Mouse (Mus musculus) midbrain, embryonic 11.5 days (tissue): Measurements from ENCODE around the gene Cdk19. TPM values are rescaled to one million over a fixed set of nuclear protein-coding genes. Genes with fewer than 3 reads are reported as not detected.
"Not testable (repeated sequence)": the region's sequence is repeated elsewhere in the genome, so short reads cannot be mapped to it uniquely, and the experiment has no call there.

Source experiments
- ATAC-seq: fragments of 200-750 bp; cut with Nextera tagmentation; 2 replicates; pipeline ENCODE4 v1.8.0; 2017; ENCODE audit warnings: moderate TSS enrichment, moderate library complexity; ENCODE audit not compliant: low FRiP score
- DNase-seq: peaks from one replicate; pipeline ENCODE4 v3.0.0; 2015; ENCODE audit warnings: low spot score; ENCODE audit errors: missing footprints
- H3K27ac ChIP-seq: fragments of 300-500 bp; sonication (generic); 2 replicates; pipeline ENCODE4 v1.5.1; 2014; ENCODE audit warnings: low read depth, low read length
- H3K27me3 ChIP-seq: fragments of 300-500 bp; sonication (generic); 2 replicates; pipeline ENCODE4 v1.6.1; 2014; ENCODE audit warnings: mild to moderate bottlenecking, low read length, moderate library complexity, mixed read lengths; ENCODE audit not compliant: control insufficient read depth, insufficient read depth
- H3K36me3 ChIP-seq: fragments of 300-500 bp; sonication (generic); 2 replicates; pipeline ENCODE4 v1.6.1; 2014; ENCODE audit warnings: mild to moderate bottlenecking, low read length, moderate library complexity, mixed read lengths; ENCODE audit not compliant: control insufficient read depth, insufficient read depth
- H3K4me1 ChIP-seq: fragments of 300-500 bp; sonication (generic); 2 replicates; pipeline ENCODE4 v1.6.1; 2014; ENCODE audit warnings: low read length; ENCODE audit not compliant: control insufficient read depth, insufficient read depth
- H3K4me2 ChIP-seq: fragments of 300-500 bp; sonication (generic); 2 replicates; pipeline ENCODE4 v1.6.1; 2014; ENCODE audit warnings: mild to moderate bottlenecking, moderate library complexity
- H3K4me3 ChIP-seq: fragments of 300-500 bp; sonication (generic); 2 replicates; pipeline ENCODE4 v1.5.1; 2014; ENCODE audit warnings: low read depth, low read length
- H3K9ac ChIP-seq: fragments of 300-500 bp; sonication (generic); 2 replicates; pipeline ENCODE4 v1.6.1; 2014; ENCODE audit warnings: low read length
- H3K9me3 ChIP-seq: fragments of 300-500 bp; sonication (generic); 2 replicates; pipeline ENCODE4 v1.6.1; 2016; ENCODE audit warnings: low read length; ENCODE audit not compliant: control insufficient read depth
- WGBS: fragments of 180-500 bp; shearing (Covaris S2); extraction: QIAGEN DNeasy Blood & Tissue Kit; methylation state at CpG from one replicate; pipeline ENCODE4 v1.1.7; 2014; 5-methylcytosine and 5-hydroxymethylcytosine counted together
- polyA plus RNA-seq: library from polyadenylated mRNA; unstranded; fragments of >200 nt; fragmentation: Nextera tagmentation; extraction: Ambion mirVana; gene quantifications from 2 replicates; pipeline ENCODE4 v1.2.1, GENCODE M21; 2014

Gene Cdk19
- polyA plus RNA-seq, 1 experiment from 2014 or later: 7.3 TPM

- not testable (repeated sequence) for H3K9ac ChIP-seq, H3K4me3 ChIP-seq, H3K36me3 ChIP-seq, H3K27ac ChIP-seq, H3K9me3 ChIP-seq, ATAC-seq, H3K27me3 ChIP-seq, H3K4me2 ChIP-seq, H3K4me1 ChIP-seq
- DNase-seq: peak; percentile 28
- WGBS: 100% methylated on average over 1 of the region's 4 CpGs
Measured at GRCm38 (mm10) chr10:40424428-40424827, 85.1 kb downstream of the Cdk19 start.

DNA sequence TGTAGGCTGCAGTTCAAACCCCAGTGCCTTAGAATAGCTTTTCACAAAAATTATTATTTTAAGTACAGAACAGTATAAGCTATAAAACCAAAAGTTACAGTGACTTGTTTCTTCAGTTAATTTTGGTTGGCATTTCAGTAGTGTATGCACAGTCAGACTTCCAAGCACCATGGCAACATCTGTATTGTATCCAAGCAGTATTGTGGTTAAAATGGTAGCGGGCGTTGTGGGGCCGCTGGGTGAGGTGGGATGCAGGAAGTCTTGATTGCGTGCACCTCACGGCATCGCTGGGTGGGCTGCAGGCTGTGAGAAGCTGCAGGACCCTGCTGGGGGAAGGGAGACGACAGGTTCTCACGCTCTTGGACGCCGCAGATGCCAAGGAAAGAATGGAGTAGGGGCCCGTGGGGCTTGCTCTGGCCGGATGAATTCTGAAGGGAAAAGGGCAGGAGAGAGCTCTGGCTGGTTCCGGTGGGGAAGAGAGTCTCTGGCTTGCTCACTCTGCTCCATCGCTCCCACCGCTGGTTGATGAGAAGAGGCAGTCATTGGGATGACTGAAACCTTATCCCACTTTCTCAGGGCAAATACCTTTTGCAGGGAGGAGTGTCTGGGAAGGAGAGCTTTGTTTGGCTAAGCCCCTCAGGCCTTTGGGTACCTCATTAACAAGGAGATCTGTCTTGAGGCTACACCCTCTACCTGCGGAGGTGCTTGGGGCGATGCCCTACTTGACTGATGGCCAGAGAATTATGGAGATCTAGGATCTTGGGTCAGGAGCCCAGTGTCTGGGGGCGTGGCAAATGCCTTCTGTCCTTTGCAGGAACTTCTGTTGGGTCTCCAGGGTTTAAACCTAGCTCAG lies 86.1 kb downstream of the Cdk19 start:
- no peak overlapping the region for H3K27ac ChIP-seq
- no peaks in the 10 kb centered on the region for H3K27me3 ChIP-seq
- H3K4me1 ChIP-seq: peaks cover 7% of the 10 kb centered on the region
- H3K4me3 ChIP-seq: no peak overlapping the region
- H3K4me2 ChIP-seq: no peak overlapping the region
- DNase-seq (peak; percentile 88), ATAC-seq (no peak)
- H3K36me3 ChIP-seq: no peaks in the 10 kb centered on the region
- H3K9me3 ChIP-seq: no peaks in the 10 kb centered on the region
- H3K9ac ChIP-seq: no peak overlapping the region
- WGBS: 48% methylated on average over 18 of the region's 18 CpGs

DNA sequence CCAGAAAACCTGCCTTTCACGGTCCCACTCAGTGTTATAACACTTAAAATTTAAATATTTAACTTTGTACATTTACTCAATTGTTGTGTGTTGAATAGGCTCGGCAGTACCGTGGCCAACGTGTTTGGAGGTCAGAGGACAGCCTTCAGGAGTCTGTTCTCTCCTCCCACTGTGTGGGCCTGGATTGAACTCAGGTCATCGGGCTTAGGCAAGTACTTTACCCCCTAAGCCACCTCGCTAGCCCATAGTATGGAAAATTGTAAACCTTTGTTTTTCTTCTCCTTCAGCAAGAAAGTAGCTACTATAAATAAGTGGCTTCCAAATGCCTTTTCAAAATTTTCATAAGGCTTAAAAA lies 86.7 kb downstream of the Cdk19 start:
- Histone ChIP-seq H3K4me1 (peaks cover 7% of the 10 kb centered on the region), H3K4me3 (no peak overlapping the region), H3K9me3 (no peaks in the 10 kb centered on the region), H3K36me3 (no peaks in the 10 kb centered on the region), H3K4me2 (no peak overlapping the region), H3K27me3 (no peaks in the 10 kb centered on the region), H3K27ac (no peak overlapping the region), H3K9ac (no peak overlapping the region)
- ATAC-seq (no peak), DNase-seq (no peak)
- WGBS: 57% methylated on average over 6 of the region's 6 CpGs

GRCm38 (mm10) chr10:40428633-40429032 lies 89.3 kb downstream of the Cdk19 start:
- Histone ChIP-seq H3K4me2 (no peak overlapping the region), H3K9me3 (no peaks in the 10 kb centered on the region), H3K4me3 (no peak overlapping the region), H3K27me3 (no peaks in the 10 kb centered on the region), H3K4me1 (peaks cover 7% of the 10 kb centered on the region), H3K27ac (no peak overlapping the region), H3K9ac (no peak overlapping the region), H3K36me3 (no peaks in the 10 kb centered on the region)
- DNase-seq: no peak
- WGBS: 95% methylated on average over 6 of the region's 6 CpGs
- no peak for ATAC-seq

GRCm38 (mm10) chr10:40429081-40429480 lies 89.7 kb downstream of the Cdk19 start:
- no peak overlapping the region for H3K4me3 ChIP-seq
- H3K9ac ChIP-seq: no peak overlapping the region
- DNase-seq: no peak
- no peak for ATAC-seq
- no peak overlapping the region for H3K27ac ChIP-seq
- no peaks in the 10 kb centered on the region for H3K27me3 ChIP-seq
- peaks cover 7% of the 10 kb centered on the region for H3K4me1 ChIP-seq
- H3K9me3 ChIP-seq: no peaks in the 10 kb centered on the region
- WGBS: 85% methylated on average over 2 of the region's 2 CpGs
- no peak overlapping the region for H3K4me2 ChIP-seq
- no peaks in the 10 kb centered on the region for H3K36me3 ChIP-seq

DNA sequence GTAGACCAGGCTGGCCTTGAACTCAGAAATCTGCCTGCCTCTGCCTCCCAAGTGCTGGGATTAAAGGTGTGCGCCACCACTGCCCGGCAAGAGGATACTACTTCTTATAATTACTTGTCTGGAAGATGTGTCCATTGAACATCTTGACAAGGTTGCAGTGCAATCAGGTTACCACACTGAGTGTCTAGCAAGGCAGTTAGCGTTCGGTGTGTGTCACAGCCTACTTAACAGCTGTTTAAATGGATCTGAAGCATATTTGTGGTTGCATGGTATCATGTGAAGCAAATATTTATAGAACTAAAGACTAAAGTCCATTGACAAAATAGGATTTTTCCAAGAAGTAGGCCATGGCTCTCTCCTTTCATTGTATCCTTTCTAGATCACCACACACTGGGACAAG lies 90.8 kb downstream of the Cdk19 start:
- no peaks in the 10 kb centered on the region for H3K9me3 ChIP-seq
- WGBS: 94% methylated on average over 4 of the region's 4 CpGs
- no peak overlapping the region for H3K4me2 ChIP-seq
- DNase-seq (no peak), ATAC-seq (no peak)
- no peaks in the 10 kb centered on the region for H3K27me3 ChIP-seq
- H3K27ac ChIP-seq: no peak overlapping the region
- no peak overlapping the region for H3K9ac ChIP-seq
- no peak overlapping the region for H3K4me3 ChIP-seq
- H3K36me3 ChIP-seq: no peaks in the 10 kb centered on the region
- peaks cover 7% of the 10 kb centered on the region for H3K4me1 ChIP-seq

GRCm38 (mm10) chr10:40431957-40432356 lies 92.6 kb downstream of the Cdk19 start:
- 89% methylated on average over 3 of the region's 3 CpGs for WGBS
- Histone ChIP-seq H3K4me2 (no peak overlapping the region), H3K9ac (no peak overlapping the region)

GRCm38 (mm10) chr10:40432375-40432774 lies 93.0 kb downstream of the Cdk19 start:
- no peaks in the 10 kb centered on the region for H3K27me3 ChIP-seq
- H3K36me3 ChIP-seq: no peaks in the 10 kb centered on the region
- no peaks in the 10 kb centered on the region for H3K4me1 ChIP-seq
- ATAC-seq (no peak), DNase-seq (peak; percentile 74)
- no peak overlapping the region for H3K9ac ChIP-seq
- 92% methylated on average over 9 of the region's 9 CpGs for WGBS
- H3K9me3 ChIP-seq: no peaks in the 10 kb centered on the region
- H3K4me2 ChIP-seq: no peak overlapping the region
- H3K27ac ChIP-seq: no peak overlapping the region
- H3K4me3 ChIP-seq: no peak overlapping the region

More at GRCm38 (mm10) chr10:40431957-40432356, 92.6 kb downstream of the Cdk19 start:
- Histone ChIP-seq H3K4me1 (no peaks in the 10 kb centered on the region), H3K4me3 (no peak overlapping the region), H3K27me3 (no peaks in the 10 kb centered on the region), H3K27ac (no peak overlapping the region), H3K36me3 (no peaks in the 10 kb centered on the region), H3K9me3 (no peaks in the 10 kb centered on the region)
- no peak for DNase-seq
- ATAC-seq: no peak

DNA sequence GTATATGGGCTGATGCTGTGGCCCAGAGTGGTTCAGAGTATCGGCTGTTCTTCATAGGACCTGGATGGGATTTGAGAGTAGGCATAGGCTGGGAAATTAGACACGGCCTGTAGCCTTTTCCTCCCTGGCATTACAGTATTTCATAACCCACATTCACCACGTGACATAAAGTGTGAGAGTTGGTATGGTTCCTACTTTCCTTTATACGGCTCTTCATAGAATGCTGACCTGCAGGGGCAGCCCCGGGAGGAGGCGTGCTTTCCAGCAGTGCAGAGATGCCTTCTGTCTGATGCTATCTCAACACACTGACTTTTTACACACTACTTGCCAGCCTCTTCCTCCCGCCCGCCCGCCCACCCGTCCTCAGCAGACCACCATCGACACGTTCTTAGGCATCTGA lies 96.0 kb downstream of the Cdk19 start:
- WGBS: 91% methylated on average over 12 of the region's 12 CpGs

More for the DNA sequence above, 96.0 kb downstream of the Cdk19 start:
- DNase-seq (no peak), ATAC-seq (no peak)
- no peaks in the 10 kb centered on the region for H3K36me3 ChIP-seq
- no peaks in the 10 kb centered on the region for H3K4me1 ChIP-seq
- no peak overlapping the region for H3K27ac ChIP-seq
- H3K9ac ChIP-seq: no peak overlapping the region
- no peak overlapping the region for H3K4me2 ChIP-seq
- no peaks in the 10 kb centered on the region for H3K27me3 ChIP-seq
- no peaks in the 10 kb centered on the region for H3K9me3 ChIP-seq
- H3K4me3 ChIP-seq: no peak overlapping the region
